Mouse (Mus musculus) granulocyte monocyte progenitor cell, adult 5-6 weeks (primary cell): ENCODE results near the gene Xpnpep2. TPM values are rescaled to one million over a fixed set of nuclear protein-coding genes. Genes with fewer than 3 reads are reported as not detected.

Experiments used
- ATAC-seq: replicated peaks from 2 replicates; pipeline ENCODE4 v1.8.0; 2016; ENCODE audit warnings: mild to moderate bottlenecking, moderate TSS enrichment, inconsistent platforms; ENCODE audit not compliant: poor library complexity, severe bottlenecking
- total RNA-seq, 2 experiments: library from RNA; stranded (forward) in 1 of 2; stranded (reverse) in 1 of 2; fragments of 200-712, 200-1000 nt in 1 of 2; fragments of >200 nt in 1 of 2; fragmentation: Nextera tagmentation in 1 of 2; gene quantifications; 2 replicates each; pipeline ENCODE4 v1.2.3; 2014 to 2017

Xpnpep2 gene
- total RNA-seq, 2 experiments from 2014 or later: not detected

DNA sequence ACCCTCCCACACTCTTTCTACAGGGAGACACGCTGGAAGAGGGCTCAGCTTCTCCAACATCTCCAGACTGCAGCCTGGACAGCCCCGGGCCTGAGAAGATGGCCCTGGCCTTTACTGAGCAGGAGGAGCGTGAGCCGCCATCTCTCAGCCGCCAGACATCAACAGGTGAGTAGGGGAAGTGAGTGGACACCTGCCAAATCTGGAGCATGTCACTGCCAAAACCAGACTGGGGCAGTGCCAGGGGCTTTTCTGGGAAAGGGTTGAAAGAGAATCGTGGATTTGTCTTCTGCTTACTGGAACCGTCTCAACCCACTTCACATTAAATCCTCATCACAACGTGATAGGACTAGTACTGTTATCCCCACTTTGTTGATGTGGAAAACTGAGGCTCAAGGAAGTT is 48.9 kb downstream of the Xpnpep2 start:
- ATAC-seq: no peak

DNA sequence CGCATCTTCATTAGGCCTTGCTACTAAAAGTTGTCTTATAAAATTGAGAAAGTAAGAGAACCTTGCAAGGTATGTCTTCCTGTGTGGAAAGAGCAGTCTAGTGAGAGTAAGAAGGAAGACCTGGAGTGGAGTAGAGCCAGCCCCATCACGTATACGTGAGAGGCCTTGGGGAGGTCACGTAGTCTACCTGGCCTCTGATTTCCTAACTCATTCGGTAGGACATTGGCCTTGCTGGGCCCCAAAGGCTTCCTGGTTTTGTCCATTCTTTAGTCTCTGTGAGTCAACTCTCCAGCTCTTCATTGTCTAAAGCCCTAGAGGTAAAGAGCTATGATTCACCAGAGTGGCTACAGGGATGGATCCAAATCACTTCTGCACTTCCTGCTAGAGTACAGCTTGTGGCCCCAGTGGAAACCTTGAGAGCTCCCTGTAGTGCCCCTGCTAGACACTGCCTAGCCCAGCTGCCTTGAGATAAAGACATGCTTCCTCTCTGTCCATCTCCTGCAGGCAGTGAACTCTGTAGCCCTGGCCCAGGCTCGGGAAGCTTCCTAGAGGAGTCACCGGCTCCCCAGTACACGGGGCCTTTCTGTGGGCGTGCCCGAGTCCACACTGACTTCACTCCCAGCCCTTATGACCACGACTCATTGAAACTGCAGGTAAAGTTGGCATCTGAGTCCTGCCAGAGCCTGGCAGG is 49.8 kb downstream of the Xpnpep2 start:
- no peak for ATAC-seq

DNA sequence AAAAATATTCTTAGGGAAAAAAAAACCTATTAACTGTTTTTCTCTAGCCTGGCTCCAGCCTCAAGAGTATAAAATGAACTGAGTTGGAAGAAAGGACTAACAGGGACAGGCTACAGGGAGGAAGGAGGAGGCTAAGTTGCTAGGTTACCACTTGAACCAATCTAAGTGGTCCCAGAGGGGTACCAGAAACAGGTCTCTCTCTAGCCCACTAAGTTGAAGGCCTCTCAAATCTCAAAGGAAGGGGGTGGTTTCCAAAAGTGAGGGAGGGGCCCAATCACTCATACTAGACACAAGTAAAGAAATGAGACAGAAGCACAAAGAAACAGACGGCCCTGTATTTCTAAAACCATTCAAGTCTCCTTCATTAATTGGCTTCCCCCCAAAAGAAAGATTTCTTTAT is 61.4 kb downstream of the Xpnpep2 start:
- no peak for ATAC-seq

DNA sequence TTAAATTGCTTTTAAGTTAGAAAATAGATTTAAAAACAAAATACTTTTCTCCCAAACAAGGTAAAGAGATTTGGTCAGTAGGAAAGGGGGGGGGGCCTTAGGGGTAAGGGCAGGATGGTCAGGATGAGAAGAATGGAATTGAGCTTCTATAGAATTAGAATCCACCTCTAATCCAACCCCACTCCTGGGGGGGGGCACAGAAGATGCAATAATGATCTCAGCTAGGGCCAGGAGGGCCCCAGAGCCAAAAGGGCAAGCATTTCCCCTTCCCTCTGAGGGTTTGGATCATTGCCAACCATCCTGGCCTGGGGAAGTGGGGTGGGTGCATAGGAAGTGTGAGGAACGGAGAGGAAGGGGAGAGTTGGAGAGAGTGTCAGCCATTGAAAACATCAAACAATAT is 61.8 kb downstream of the Xpnpep2 start:
- ATAC-seq: peak; percentile 46

DNA sequence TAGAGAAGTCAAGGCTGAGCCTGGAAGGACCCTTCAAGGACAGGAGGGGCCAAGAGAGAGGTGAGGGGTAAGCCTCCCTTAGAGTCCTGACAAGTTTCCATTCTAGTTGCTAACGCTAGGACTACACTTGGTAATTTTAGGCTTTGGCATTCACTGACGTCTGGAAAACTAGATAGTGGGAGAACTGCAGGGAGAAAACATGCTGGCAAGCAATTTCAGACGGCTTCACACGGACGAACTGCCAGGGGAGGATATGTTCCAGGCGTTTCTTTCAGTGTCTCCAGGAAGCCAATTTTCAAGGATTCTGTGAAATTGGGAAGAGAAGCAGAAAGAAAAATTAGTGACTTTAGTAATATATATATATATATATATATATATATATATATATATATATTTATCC is 73.3 kb downstream of the Xpnpep2 start:
- no peak for ATAC-seq

DNA sequence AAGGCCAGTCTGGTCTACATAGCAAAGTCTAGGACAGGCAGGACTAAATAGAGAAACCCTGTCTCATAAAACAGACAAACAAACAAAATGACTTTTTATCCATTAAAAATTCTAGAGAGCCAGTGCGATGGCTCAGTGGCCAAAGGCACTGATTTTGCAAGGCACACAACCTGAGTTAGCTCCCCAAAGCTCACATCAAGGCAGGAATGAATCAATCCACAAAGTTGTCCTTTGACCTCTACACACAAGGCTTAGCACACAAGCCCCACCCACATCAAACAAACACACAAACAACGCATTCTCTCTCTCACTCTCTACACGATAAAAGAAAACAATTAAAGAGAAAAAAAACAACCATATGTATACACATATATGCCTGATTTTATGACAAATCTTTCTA is 76.2 kb downstream of the Xpnpep2 start:
- ATAC-seq: no peak

Other genes starting within 250 kb of the Xpnpep2 start
- gene Smarca1, start 215.8 kb upstream of the Xpnpep2 start, total RNA-seq (2014; fragmentation: Nextera tagmentation): not detected in 2 replicates
- not detected in 2 replicates for gene Smarca1, start 215.8 kb upstream of the Xpnpep2 start, total RNA-seq (2017)
- 61.1 and 67.6 TPM in 2 replicates for gene Ocrl, start 196.3 kb upstream of the Xpnpep2 start, total RNA-seq (2014; fragmentation: Nextera tagmentation)
- gene Ocrl, start 196.3 kb upstream of the Xpnpep2 start, total RNA-seq (2017): 30.9 and 38.4 TPM in 2 replicates
- 1.4 and 1.7 TPM in 2 replicates for gene Apln, start 73.9 kb upstream of the Xpnpep2 start, total RNA-seq (2014; fragmentation: Nextera tagmentation)
- 0.62 and 1.6 TPM in 2 replicates for gene Apln, start 73.9 kb upstream of the Xpnpep2 start, total RNA-seq (2017)
- gene Sash3, start 37.7 kb downstream of the Xpnpep2 start, total RNA-seq (2014; fragmentation: Nextera tagmentation): 58.7 and 63.8 TPM in 2 replicates
- 74.4 and 84.7 TPM in 2 replicates for gene Sash3, start 37.7 kb downstream of the Xpnpep2 start, total RNA-seq (2017)
- gene Zdhhc9, start 100.2 kb downstream of the Xpnpep2 start, total RNA-seq (2014; fragmentation: Nextera tagmentation): 22.9 and 26.2 TPM in 2 replicates
- gene Zdhhc9, start 100.2 kb downstream of the Xpnpep2 start, total RNA-seq (2017): 5.6 and 8.3 TPM in 2 replicates
- gene Utp14a, start 148.1 kb downstream of the Xpnpep2 start, total RNA-seq (2014; fragmentation: Nextera tagmentation): 39.7 and 45.3 TPM in 2 replicates
- gene Utp14a, start 148.1 kb downstream of the Xpnpep2 start, total RNA-seq (2017): 91.9 and 95.0 TPM in 2 replicates
- gene Bcorl1, start 232.6 kb downstream of the Xpnpep2 start, total RNA-seq (2014; fragmentation: Nextera tagmentation): 15.5 and 16.6 TPM in 2 replicates
- 3.0 and 9.1 TPM in 2 replicates for gene Bcorl1, start 232.6 kb downstream of the Xpnpep2 start, total RNA-seq (2017)